Mouse (Mus musculus): ENCODE data around the gene Pds5b. TPM values are rescaled to one million over a fixed set of nuclear protein-coding genes. Genes with fewer than 3 reads are reported as not detected.
"Not testable (repeated sequence)": the region's sequence is repeated elsewhere in the genome, so short reads cannot be mapped to it uniquely, and the experiment has no call there.

Gene Pds5b
- total and polyA plus RNA-seq, 2 experiments from 2014 or later = 17.2 to 50.0 TPM

DNA sequence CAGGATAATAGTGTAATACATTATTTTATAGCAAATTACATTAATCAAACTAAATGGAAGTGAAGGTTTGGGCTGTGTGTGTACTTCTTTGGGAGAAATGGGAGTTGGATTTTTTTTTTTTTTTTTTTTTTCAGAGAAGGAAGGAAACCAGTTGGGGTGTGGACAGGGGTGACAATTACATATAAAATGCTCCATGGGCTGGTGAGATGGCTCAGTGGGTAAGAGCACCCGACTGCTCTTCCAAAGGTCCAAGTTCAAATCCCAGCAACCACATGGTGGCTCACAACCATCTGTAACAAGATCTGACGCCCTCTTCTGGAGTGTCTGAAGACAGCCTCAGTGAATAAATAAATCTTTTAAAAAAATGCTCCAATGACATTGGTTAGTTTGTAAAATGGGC is 21.0 kb upstream of the Pds5b start:
- Histone ChIP-seq H3K4me2 (ENCODE audit: low read depth) (no peak overlapping the region), H3K27me3 (ENCODE audit: insufficient read depth, low read length) (no peaks in the 10 kb centered on the region), H3K9ac (no peak overlapping the region)

DNA sequence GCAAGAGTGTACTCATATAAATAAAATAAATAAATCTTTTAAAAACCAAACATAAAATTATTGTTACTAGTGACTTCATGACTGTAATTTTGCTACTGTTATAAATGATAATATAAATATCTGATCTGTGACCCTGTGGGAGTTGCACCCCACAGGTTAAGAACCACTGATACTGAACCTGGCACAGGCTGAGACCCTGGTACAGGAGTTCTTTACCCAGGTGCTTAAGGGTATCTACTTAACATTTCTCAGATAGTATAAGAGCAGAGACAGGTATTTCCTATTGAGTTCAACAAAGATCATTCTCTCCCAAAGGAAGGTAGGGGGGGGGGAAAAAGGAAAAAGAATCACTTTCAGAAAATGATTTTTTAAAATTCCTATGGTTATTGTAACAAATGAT is 19.0 kb upstream of the Pds5b start:
- Histone ChIP-seq H3K9ac (no peak overlapping the region), H3K4me3 (ENCODE audit: low read depth, low read length) (no peak overlapping the region), H3K4me1 (ENCODE audit: insufficient read depth) (peaks cover 7% of the 10 kb centered on the region; the same call in 1 of the 2 replicates), H3K27ac (ENCODE audit: low read depth, low read length) (no peak overlapping the region), H3K4me2 (ENCODE audit: low read depth) (no peak overlapping the region), H3K9me3 (ENCODE audit: low read length) (no peaks in the 10 kb centered on the region), H3K27me3 (ENCODE audit: insufficient read depth, low read length) (no peaks in the 10 kb centered on the region), H3K36me3 (ENCODE audit: insufficient read depth) (no peaks in the 10 kb centered on the region)
- DNase-seq = no peak
- TF ChIP-seq CTCF (IDR thresholded peaks at IDR 0.05; ENCODE audit: low read depth) = no peak
- ATAC-seq = no peak

More for the DNA sequence above, 21.0 kb upstream of the Pds5b start:
- no peak for DNase-seq
- no peak overlapping the region for H3K27ac ChIP-seq (ENCODE audit: low read depth, low read length)
- 92% methylated on average over 2 of the region's 2 CpGs for WGBS
- ATAC-seq = no peak
- no peaks in the 10 kb centered on the region; the same call in 1 of the 2 replicates for H3K4me1 ChIP-seq (ENCODE audit: insufficient read depth)
- H3K4me3 ChIP-seq (ENCODE audit: low read depth, low read length) = no peak overlapping the region
- H3K9me3 ChIP-seq (ENCODE audit: low read length) = no peaks in the 10 kb centered on the region
- TF ChIP-seq CTCF (IDR thresholded peaks at IDR 0.05; ENCODE audit: low read depth) = no peak
- peaks cover 3% of the 10 kb centered on the region; the same call in 1 of the 2 replicates for H3K36me3 ChIP-seq (ENCODE audit: insufficient read depth)

- DNase-seq; H3K4me2 ChIP-seq (ENCODE audit: low read depth); H3K4me3 ChIP-seq (ENCODE audit: low read depth, low read length); H3K9me3 ChIP-seq (ENCODE audit: low read length); H3K9ac ChIP-seq; H3K27ac ChIP-seq (ENCODE audit: low read depth, low read length); ATAC-seq; H3K27me3 ChIP-seq (ENCODE audit: insufficient read depth, low read length): not testable (repeated sequence)
- H3K4me1 ChIP-seq (ENCODE audit: insufficient read depth) = peaks cover 19% of the 10 kb centered on the region; the same call in 1 of the 2 replicates
- peaks cover 15% of the 10 kb centered on the region for H3K36me3 ChIP-seq (ENCODE audit: insufficient read depth)
- 90% methylated on average over 6 of the region's 6 CpGs for WGBS
These were observed 14.1 kb upstream of the Pds5b start for GRCm38 (mm10) chr5:150659425-150659824.

DNA sequence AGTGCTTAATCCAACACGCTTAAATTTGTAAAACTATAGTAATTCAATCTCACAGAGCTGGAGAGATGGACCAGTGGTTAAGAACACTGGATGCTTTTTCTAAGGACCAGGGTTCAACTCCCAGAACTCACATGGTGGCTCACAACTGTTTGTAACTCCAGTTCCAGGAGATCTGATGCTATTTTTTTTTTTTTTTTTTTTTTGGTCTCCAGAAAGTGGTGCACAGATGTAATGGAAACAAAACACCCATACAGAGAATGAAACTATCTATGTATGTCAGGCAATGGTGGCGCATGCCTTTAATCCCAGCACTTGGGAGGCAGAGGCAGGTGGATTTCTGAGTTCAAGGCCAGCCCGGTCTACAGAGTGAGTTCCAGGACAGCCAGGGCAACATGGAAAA is 13.2 kb upstream of the Pds5b start:
- H3K9ac ChIP-seq; H3K9me3 ChIP-seq (ENCODE audit: low read length); H3K4me3 ChIP-seq (ENCODE audit: low read depth, low read length); DNase-seq; ATAC-seq; H3K27ac ChIP-seq (ENCODE audit: low read depth, low read length); H3K27me3 ChIP-seq (ENCODE audit: insufficient read depth, low read length): not testable (repeated sequence)
- Histone ChIP-seq H3K36me3 (ENCODE audit: insufficient read depth) (peaks cover 15% of the 10 kb centered on the region), H3K4me2 (ENCODE audit: low read depth) (peak overlapping the region; percentile 10; the same call in 1 of the 2 replicates), H3K4me1 (ENCODE audit: insufficient read depth) (peaks cover 19% of the 10 kb centered on the region; the same call in 1 of the 2 replicates)
- WGBS = 93% methylated on average over 3 of the region's 3 CpGs

DNA sequence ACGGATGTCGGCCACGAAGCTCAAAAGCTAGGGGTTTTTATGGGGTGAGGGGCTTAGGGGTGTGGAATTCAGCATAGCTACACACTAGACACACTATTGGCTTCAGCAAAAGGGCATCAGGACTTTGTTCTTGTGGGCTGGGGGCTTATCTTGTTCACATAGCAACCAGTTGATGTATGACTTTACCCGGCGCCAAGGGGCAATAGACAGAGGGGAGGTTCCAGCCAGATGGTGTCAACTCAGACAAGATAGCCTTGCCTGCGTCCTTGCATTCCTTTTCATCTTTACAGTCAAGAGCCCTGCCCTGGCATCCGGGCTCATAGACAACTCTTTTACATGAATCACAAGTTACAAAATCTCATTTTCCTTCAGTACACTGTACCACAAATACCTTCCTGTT is 9.6 kb upstream of the Pds5b start:
- H3K4me3 ChIP-seq (ENCODE audit: low read depth, low read length); H3K9ac ChIP-seq; H3K27me3 ChIP-seq (ENCODE audit: insufficient read depth, low read length); H3K4me2 ChIP-seq (ENCODE audit: low read depth); DNase-seq; H3K9me3 ChIP-seq (ENCODE audit: low read length); H3K27ac ChIP-seq (ENCODE audit: low read depth, low read length); ATAC-seq: not testable (repeated sequence)
- 0 out of 2 replicates have a peak, but pooled peaks cover 12% of the 10 kb centered on the region for H3K4me1 ChIP-seq (ENCODE audit: insufficient read depth)
- WGBS = 95% methylated on average over 7 of the region's 7 CpGs
- peaks cover 15% of the 10 kb centered on the region for H3K36me3 ChIP-seq (ENCODE audit: insufficient read depth)

- WGBS = under 1% methylated on average over 10 of the region's 10 CpGs
- ATAC-seq (no peak), DNase-seq (no peak)
- Histone ChIP-seq H3K9me3 (ENCODE audit: low read length) (no peaks in the 10 kb centered on the region), H3K9ac (peak overlapping the region; percentile 95), H3K4me3 (ENCODE audit: low read depth, low read length) (peak overlapping the region; percentile 81), H3K36me3 (ENCODE audit: insufficient read depth) (peaks cover 15% of the 10 kb centered on the region), H3K4me2 (ENCODE audit: low read depth) (peak overlapping the region; percentile 61), H3K27ac (ENCODE audit: low read depth, low read length) (peak overlapping the region; percentile 90), H3K27me3 (ENCODE audit: insufficient read depth, low read length) (no peaks in the 10 kb centered on the region), H3K4me1 (ENCODE audit: insufficient read depth) (0 out of 2 replicates have a peak, but pooled peaks cover 12% of the 10 kb centered on the region)
- TF ChIP-seq CTCF (IDR thresholded peaks at IDR 0.05; ENCODE audit: low read depth) = no peak
These were observed 8.8 kb upstream of the Pds5b start for GRCm38 (mm10) chr5:150664794-150665131.

DNA sequence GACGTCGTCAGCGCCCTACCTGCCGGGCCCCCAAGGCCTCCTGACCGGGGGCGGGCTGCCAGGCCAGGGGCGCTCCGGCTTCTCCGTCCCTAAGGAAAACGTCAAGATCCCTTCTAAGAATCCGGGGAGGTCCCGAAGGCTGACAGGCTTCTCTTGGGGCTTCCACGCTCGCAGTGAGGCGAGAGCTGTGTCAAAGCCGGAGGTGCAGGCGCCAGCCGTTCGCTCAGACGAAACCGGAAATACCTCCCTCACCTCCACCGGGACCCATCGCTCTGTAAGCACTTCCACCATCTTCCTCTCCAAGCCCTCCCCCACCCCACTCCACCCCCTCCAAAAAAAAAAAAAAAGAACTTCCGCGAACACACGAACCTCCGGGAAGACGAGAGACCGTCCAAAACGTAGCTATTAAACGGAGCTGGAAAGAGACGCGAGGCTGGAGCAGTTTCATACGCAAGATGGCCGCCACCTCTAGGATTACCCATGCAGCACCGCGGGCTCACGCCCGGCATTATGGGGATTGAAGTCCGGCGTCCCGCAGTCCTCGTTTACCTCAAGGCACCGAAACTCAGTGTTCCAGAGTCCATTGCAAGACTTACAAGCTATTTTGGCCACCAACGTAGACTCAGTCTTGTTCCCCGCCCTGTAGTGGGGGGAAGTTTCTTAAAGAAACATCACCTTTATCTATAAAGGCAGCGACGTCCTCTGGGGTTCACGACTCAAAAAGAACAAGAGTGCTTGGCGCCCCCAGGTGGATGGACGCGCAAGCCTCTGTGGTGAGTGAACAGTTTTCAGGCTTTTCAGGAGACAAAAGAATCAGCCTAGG is 8.2 kb upstream of the Pds5b start:
- ATAC-seq = peak; percentile 99

GRCm38 (mm10) chr5:150666133-150666739 is 7.3 kb upstream of the Pds5b start, which contains the start of gene N4bp2l2:
N4bp2l2 (minus strand) TSS chr5:150666183.
- DNase-seq = not testable (repeated sequence)
- H3K4me2 ChIP-seq (ENCODE audit: low read depth) = peak within 1 kb of the TSS; percentile 61
- WGBS = 89% methylated on average over 8 of the region's 9 CpGs

More for the DNA sequence above, 8.2 kb upstream of the Pds5b start:
- TF ChIP-seq CTCF (IDR thresholded peaks at IDR 0.05; ENCODE audit: low read depth) = peak; percentile 87
- peak overlapping the region; percentile 81 for H3K4me3 ChIP-seq (ENCODE audit: low read depth, low read length)
- no peaks in the 10 kb centered on the region for H3K9me3 ChIP-seq (ENCODE audit: low read length)
- peak overlapping the region; percentile 61 for H3K4me2 ChIP-seq (ENCODE audit: low read depth)
- WGBS = under 1% methylated on average over 52 of the region's 52 CpGs
- no peaks in the 10 kb centered on the region for H3K27me3 ChIP-seq (ENCODE audit: insufficient read depth, low read length)
- peaks cover 15% of the 10 kb centered on the region for H3K36me3 ChIP-seq (ENCODE audit: insufficient read depth)
- peak overlapping the region; percentile 95 for H3K9ac ChIP-seq
- peak overlapping the region; percentile 90 for H3K27ac ChIP-seq (ENCODE audit: low read depth, low read length)
- DNase-seq = peak; percentile 98
- 0 out of 2 replicates have a peak, but pooled peaks cover 10% of the 10 kb centered on the region for H3K4me1 ChIP-seq (ENCODE audit: insufficient read depth)

More at GRCm38 (mm10) chr5:150666133-150666739, 7.3 kb upstream of the Pds5b start, which contains the start of gene N4bp2l2:
- not testable (repeated sequence) for H3K4me1 ChIP-seq (ENCODE audit: insufficient read depth); H3K36me3 ChIP-seq (ENCODE audit: insufficient read depth); ATAC-seq; H3K27me3 ChIP-seq (ENCODE audit: insufficient read depth, low read length); H3K9me3 ChIP-seq (ENCODE audit: low read length)
- H3K27ac ChIP-seq (ENCODE audit: low read depth, low read length) = peak within 1 kb of the TSS; percentile 90
- peak within 1 kb of the TSS; percentile 95 for H3K9ac ChIP-seq
- peak within 1 kb of the TSS; percentile 81 for H3K4me3 ChIP-seq (ENCODE audit: low read depth, low read length)
